Mouse (Mus musculus) thymus, postnatal 4 days (tissue): ENCODE results near the gene Tax1bp1.
"Not testable (repeated sequence)": the region's sequence is repeated elsewhere in the genome, so short reads cannot be mapped to it uniquely, and the experiment has no call there.

ENCODE experiments used
- DNase-seq: peaks from one replicate; pipeline ENCODE4 v3.0.0; 2021

The Tax1bp1 gene

DNA sequence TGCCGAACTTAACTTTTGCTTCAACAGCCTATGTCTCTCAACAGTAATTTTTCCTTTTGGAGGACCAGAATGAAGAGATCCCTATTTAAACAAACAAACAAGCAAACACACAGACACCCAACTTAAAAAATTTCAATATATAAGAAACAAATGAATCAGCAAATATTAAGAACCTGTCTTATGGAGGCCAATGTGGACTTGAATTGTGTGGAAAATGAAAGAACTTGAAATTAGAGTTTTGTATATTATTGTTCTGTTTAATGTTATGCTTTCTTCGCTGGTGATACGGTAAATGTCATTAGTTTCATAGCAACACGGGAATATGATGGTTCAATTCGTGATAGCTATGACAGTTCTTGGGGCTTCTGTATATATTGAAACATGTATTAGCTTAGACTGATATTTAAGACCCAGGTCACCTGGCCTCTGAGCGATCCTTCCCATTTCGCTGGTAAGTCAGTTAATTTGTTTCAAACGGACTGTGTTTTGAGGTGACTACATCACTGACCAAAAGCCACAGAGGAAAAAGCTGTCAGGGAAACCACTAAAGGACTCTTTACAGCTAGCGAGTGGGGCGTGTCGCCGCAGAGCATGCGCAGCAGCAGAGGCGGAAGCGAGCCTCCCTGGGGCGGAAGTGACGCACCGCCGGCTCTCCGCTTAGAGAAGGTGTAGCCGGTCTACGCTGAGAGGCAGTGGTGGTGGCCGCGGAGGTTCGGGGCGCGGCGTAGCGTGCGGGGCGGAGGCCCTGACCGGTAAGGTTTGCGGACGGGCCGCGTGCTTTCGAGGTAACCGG lies at the start of gene Tax1bp1:
TSS of gene Tax1bp1 (plus strand) at position 626 of the 793 bp plus-strand sequence.
- DNase-seq = peak; percentile 93

DNA sequence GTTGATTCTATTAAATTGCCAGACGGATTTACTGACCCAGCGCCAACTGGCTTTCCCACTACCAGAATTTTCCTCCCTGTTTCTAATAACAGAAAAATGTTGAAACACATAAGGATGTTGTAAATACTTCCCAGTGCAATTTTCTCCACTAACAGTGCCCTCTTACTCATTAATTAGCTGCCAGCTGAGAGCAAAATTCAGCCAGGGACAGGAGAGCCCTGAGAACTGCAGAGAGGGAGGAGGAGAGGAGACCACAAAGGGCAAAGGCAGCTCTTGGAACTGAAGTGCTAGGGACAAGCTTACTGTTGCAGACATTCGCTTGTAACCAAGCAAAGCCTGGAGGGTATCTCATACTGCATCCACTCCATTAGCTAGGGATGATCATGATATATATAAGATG lies 45.9 kb upstream of the Tax1bp1 start:
- DNase-seq = no peak

DNA sequence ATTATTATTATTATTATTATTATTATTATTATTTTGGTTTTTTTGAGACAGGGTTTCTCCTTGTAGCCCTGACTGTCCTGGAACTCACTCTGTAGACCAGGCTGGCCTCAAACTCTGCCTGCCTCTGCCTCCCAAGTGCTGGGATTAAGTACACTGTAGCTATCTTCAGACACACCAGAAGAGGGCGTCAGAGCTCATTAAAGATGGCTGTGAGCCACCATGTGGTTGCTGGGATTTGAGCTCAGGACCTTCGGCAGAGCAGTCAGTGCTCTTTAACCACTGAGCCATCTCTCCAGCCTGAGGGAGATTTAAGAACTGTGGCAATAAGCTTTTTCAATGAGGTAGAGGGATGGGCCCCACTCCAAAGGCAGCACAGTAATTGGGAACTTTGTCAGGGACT lies 43.7 kb upstream of the Tax1bp1 start:
- DNase-seq = not testable (repeated sequence)

DNA sequence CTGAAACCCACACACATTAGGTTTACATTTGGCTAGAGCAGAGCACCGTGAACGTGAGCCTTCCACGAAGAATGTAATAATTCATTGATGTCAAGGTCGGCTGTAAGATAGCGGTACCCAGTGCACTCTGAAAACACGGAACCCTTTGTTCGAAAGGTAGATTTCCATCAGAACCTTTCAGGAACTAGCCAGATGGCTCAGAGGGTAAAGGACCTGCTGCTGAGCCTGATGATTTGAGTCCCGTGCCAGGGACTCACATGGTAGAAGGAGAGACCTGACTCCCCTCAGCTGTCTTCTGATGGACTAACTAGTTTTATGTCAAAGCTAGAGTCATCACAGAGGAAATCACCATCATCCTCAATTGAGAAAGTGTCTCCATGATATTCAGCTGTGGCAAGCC lies 41.7 kb upstream of the Tax1bp1 start:
- DNase-seq = no peak

DNA sequence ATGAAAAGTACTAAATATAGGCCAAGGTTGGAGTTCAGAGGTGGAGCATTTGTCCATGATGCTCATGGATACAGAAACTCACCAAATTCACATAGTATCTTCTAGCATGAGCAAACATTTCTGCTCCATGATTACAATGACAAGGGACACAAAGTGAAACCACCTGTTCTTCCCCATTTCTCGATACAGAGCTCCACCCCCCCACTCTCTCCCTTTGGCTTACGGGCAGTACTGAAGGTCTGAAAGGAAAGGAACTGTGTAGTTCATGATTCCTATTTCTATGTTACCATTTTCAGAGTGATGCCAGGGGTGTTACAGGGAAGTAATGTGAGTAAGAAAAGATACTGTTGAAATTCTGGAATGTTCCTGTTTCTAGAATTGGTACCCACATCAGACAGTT lies 41.0 kb upstream of the Tax1bp1 start:
- no peak for DNase-seq

DNA sequence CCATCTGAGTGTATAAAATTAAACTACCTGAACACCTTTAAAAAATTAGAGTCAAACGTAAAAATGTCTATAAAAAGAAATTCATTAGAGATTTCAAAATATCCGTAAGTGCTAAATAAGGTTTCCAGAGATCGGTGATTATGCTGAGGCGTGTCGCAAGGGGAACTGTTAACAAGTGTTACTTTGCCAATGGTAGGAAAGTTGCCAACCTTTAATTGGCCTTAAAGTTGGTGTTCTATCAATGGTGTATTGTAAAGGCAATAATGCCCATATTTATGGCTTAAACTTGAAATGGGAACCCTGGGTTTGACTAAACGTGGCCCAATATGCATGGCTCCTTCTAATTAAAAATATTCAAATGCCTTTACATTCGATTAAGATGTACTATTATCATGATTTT lies 39.8 kb upstream of the Tax1bp1 start:
- DNase-seq = no peak

DNA sequence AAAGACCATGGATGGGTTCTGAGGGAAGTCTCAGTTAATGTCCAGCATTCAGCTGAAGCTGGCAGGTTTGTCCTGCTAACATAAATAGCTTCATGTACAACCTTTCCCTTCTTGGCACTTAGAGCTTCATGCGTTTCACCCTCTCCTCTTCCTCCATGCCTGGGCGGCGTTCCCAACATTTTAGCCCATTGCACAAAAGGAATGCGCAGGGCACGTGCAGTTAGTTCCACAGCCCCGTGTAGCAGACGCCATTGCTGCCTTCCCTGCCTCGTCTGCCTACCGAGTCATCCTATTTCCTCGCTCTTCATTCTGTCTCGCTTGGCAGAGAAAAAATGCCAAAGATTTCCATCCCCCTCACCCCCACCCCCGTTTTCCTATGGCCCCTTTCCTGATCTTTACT lies 39.0 kb upstream of the Tax1bp1 start:
- DNase-seq = no peak

DNA sequence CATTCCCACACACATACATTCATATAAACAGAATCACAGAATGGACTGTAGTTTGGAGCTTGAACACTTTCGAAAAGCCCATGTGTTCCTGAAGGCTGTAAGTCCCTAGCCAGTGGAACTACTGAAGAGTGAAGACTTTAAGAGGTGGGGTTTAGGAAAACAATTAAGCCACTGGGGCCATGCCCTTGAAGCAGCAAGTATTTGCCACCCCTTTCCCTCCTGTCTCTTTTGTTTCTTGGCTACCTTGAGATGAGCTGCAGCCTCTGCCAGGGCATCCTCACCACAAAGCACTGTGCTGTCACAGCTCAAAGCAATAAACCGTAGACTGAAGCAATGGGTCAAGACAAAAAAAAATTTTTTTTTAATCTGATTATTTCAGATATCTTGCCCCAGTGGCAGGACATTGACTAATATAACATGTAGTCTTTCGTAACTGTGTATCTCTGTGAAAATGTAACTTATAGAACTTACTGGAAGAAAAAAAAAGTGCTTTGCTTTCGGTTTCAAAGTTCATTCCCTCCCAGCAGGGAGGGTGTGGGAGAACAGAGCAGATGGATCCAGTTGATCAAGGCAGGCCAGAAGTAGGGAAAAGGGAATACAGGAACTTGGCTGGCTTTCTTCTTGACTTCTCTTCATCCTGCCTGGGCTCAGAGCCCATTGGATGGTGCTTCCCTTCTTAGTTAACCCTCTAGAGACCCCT lies 38.2 kb upstream of the Tax1bp1 start:
- no peak for DNase-seq

DNA sequence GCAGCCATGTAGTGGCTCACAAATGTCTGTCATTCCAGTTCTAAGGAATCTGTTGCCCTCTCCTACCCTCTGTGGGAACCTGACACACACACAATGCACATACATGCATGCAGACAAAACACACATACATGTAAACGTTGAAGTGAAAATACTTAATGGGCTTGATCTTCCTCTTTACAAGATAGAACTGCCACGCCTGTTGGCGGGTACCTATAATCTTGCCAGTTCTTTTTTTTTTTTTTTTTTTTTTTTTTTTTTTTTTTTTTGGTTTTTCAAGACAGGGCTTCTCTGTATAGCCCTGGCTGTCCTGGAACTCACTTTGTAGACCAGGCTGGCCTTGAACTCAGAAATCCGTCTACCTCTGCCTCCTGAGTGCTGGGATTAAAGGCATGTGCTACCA lies 36.0 kb upstream of the Tax1bp1 start:
- not testable (repeated sequence) for DNase-seq

DNA sequence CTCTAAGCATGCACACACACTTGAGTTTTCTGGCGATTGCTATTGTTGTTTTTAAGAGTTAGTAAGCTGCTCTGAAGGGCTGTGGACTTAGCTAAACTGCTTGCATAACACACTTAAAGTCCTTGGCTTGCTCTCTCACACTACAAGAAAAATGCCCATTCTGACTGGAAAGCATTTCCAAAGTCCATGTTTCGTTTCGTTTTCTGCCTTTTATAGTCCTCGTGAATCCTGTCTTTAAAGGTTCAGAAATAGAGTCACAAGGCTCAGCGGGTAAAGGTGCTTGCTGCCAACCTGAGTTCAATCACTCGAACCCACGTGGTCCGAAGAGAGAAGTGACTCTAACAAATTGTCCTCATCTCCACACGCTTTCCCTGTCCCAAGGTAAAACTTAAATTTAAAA lies 34.0 kb upstream of the Tax1bp1 start:
- DNase-seq = no peak

DNA sequence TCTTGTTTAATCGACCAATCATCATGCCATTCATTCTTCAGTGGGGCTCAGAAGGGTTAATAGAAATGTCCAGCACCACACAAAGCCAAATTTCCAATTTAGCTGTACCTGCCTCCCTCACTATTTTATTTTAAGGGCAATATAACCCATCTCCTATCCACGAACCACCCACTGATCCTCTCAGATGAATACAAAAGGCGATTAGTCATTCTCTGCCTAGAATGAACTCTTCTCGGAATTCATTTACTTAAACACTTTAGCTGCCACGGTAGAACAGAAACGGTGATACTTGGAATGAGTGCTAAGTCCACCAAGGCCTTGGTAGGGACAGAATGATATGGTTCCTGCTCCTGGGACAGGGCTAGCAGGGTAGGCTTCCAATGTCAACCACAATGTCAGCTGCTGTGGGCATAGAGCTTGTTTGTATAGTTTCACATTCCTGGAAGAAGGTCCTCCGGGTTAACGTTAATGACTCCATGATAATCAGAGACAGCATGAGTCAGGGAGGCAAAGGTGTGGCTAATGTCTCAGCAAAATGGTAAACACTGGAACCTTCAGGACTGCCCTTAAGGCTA lies 33.0 kb upstream of the Tax1bp1 start:
- DNase-seq = no peak

DNA sequence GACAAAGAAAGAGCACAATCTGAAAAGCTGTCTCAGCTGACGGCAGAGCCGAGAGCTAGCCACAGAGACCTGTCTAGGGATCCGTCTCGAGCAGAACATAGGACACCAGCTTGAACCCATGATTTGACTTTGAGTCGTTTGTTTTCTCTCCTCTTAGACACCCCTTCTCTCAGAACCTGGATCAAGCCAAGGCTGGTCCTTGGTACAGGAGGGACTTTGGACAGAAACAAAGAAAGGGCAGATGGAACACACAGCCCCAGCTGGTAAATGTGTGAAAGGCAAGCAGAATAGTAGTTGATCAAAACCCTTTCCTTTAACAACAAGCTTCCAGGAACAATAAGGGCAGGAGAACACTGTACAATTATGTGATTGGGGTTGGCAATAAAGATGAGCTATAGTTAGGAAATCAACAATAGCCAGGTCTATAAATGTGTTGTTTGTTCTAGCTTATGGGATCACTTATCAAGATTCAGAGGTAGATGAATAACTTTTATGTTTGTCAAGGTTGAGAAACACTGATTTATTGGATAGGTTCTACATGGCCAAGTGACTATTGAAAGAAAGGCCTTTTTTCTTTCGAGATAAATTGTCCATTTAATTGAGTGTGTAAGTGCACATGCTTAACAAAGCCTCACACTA lies 31.6 kb upstream of the Tax1bp1 start:
- no peak for DNase-seq

DNA sequence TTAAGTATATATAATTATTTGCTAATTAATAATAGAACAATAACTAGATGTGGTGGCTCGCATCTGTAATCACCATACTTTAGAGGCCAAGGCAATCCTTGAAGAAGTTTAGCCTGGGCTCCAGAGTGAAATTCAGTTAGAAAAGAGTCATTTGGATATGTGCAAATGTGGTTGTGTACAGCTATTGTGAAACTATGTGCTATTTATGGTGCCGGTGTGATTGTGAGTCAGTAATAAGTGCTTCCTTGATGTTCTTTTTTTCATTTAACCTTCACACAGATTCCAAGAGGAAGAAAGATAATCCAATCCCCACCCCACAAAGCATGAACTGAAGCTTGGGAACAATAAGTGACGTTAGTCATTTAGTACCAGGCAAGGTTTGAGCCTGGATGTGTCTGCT lies 30.9 kb upstream of the Tax1bp1 start:
- no peak for DNase-seq

DNA sequence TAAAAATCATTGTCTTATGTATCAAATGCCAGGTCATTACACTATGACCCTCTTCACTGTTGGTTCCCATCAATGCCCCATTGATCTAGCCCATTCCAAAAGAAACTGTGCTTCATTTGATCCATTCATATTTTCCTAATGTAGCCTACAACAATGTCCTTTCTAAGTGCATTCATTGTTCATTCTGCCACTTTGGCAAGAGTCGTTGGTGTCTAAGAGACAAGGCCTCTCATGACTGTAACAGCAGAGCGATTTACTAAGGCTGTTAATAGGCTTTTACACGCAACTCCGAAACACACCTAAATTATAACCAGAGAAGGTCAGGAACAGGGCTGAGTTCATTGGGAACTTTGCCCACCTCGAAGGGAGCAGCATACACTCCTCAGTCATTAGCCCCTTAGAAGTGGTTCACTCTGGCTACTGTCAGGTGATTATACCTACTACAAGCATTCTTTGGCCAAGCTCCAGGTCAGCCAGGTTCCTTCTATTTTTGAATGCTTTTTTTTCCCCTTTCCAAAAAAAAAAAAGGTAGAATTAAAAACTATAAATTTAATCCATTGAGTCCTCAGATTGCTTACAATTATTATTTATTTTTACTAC lies 26.5 kb upstream of the Tax1bp1 start:
- DNase-seq = no peak

DNA sequence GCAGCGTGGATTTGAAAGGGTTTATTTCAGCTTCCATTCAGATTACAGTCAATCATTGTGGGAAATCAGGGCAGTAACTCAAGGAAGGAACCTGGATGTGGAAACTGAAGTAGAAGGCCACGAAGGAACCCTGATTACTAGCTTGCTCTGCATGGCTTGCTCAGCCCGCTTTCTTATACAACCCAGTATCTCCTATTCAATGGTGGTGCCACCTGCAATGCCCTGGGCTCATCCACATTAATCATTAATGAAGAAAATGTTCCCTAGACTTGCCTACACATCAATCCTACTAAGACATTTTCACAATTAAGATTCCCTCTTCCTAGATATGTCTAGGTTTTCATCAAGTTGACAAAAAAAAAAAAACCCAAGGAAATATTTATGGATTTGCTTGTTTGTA lies 23.2 kb upstream of the Tax1bp1 start:
- DNase-seq = no peak

DNA sequence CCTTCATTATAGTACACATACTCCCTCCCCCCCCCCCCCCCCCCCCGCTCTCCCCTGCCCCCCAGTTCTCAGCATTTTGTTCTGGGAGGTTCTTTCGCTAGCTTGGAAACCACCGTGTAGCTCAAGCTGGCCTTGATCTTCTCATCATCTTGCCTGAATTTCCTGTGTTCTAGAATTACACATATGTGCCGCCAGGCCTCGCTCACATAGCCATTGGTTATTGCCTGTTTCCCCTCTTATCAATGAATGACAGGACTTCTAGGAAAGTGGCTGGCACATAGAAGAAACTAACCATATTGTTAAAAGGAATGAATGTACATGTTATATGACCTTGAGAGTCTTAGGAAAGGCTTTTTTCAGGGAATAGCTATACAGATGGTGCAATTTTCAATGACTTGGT lies 21.7 kb upstream of the Tax1bp1 start:
- DNase-seq = no peak

DNA sequence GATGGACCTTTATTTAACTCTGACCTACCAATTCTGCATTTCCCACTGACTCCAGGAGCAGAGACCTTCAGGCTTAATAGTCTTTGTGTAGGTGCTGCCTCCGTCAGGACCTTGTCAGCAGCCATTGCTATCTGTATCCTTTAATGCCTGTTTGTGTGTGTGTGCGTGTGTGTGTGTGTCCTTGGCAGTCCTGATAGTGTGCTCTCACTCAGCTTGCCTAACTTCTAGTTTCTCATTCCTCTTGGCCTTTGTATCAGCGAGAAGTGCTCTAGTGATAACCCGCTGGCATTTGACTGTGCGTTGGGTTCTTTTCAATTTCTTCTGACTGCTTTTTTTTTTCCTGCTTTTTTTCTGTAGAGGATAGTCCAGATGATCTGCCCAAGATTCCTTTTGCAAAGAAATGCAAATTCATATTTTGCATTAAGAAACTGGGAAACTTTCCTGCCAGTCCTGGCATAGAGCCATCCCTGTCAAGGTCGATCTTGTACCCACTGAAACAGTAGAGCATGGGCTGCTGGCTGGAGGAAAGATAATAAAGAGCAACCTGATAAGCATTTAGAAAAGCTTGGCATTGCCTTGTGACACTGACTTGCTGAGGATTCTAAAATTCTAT lies 21.0 kb upstream of the Tax1bp1 start:
- DNase-seq = no peak

DNA sequence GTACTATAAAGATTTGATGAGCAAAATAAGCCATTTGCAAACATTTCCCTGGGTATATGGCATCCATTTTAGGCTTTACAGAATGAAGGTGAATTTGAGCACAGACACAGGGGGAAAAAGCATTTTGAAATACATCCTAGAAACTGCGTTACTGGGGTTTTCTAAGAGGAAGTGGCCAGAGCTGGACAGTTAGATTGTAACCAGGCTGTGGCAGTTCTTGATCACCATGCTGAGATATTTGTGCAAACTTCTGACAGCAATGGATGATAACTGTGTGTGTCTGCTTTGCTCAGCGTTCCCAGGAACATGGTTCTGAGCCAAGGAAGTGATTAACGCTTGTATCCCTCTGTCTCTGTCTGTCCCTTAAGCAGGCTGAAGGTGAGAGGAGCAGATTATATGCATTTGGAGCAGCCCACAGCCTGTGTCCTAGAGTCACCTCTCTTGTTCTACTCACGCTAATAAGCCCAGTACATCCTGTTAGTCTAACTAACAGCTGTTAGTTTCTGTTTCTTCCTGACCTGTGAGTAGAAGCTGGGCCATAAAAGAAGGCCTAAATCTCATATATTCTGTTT lies 15.5 kb upstream of the Tax1bp1 start:
- DNase-seq = no peak

DNA sequence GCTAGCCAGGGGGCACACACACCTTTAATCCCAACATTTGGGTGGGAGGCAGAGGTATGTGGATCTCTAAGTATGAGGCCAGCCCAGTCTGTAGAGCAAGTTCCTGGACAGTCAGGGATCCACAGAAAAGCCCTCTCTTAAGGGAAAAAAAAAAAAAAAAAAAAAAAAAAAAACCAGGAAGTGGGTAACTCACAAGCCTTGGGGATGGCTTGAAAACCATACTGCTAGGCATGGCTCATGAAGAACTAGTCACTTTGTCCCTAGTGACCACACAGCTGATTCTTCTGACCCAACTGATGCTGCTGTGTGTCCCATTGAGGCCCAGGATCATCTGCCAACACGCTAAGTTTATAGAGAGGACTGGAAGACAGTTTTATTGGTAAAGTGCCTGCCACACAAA lies 14.5 kb upstream of the Tax1bp1 start:
- no peak for DNase-seq

DNA sequence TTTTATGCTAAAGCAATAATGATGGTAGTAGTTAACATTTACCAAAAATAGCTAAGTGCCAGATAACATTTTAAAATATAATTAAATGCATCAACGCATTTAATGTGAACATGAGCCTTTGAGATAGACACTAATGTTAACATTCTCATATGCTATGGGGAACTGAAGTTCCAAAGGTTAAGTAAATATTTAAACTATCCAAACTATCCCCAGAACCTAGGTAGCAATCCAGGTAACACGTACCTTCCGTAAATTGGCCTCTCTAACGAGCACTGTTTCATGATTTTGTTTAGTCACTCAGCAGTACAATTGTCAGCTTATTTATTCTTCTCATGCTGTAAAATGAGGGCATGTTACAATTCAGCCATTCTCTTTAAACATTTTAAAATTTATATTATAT lies 13.6 kb upstream of the Tax1bp1 start:
- DNase-seq = no peak

DNA sequence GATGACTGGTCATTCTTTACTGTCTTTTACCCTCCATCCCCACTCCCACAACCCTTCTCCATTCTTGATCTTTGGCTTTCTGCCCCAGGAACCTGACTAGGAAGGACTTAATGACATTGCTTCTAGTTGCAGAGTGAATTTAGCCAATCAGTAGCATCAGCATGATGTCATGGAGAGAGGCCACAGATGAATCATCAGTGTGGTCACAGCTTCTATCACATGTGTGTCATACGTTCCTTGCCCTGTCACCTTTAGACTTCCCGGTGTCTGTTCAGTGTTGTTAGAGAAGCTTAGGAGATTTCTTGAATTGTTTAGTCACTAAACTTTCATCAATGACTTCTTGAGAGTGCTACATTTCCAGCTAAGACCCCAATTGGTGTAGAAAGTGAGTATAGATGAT lies 10.3 kb upstream of the Tax1bp1 start:
- DNase-seq = no peak

DNA sequence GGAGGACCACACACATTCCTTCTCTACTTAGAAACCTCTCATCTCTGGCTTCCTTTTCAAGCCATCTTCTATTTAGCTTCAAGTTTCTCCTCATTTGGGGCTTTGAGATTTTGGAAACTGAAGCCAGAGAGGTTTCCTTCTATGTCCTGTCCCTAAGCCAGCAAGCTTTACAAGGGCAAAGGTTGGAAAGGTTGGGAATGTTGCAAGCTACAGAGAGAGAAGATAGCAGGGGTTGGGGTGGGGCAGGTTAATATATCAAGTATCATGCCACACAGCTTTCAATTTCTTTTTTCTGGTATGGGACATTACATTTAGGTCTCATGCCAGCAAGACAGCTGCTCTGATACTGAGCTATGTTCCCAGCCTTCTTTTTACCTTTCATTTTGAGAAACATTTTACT lies 8.2 kb upstream of the Tax1bp1 start:
- no peak for DNase-seq

DNA sequence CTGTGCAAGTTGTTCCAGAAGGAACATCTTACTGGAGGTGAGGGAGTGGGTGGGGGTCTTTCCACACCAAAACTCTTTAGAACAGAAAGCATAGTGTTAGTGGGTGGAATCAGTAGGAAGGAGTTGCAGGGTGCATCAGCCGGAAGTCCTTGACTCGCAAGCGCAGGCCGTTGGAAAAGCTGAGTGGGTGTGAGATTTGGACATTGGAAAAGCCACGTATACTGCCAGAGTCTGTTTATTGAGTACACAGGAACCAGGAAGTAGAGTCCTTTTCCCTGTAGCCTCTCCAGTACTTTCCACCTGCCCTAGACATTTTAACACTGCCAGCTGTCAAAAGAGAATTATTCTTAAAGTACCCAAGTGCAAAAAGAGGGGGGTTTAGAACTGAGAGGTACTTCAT lies 5.7 kb upstream of the Tax1bp1 start:
- DNase-seq = no peak
